In the genomic region with DNA sequence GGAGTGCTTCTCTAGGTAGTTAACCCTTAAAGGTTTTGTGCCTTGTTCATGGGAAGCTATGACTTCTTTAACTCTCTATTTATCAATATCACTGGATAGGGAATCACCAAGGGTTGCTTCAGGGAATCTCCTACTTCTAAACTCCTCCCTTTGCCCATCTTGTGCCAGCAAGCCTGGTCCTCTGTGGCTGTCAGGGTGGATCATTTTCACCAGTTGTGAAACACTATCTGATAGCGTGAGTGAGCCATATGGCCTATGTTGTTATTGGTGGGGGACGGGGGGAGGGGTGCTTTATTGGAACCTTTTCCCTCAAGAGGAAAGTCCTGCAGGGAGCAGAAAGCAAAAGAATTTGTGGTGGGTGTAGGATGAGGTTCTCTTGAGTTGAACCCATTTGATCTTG, we compare ENCODE assay signal across 25 mouse cellular contexts.
"Had no signal": no experiment of that assay in that cellular context is flagged by ENCODE, and none has a peak within 500 bp of the region (broad histone marks: within the 10 kb centered on the region; RNA-seq: fewer than 3 reads in every experiment).

No protein-coding gene starts in this region.

- H3K4me3 ChIP-seq: heart, adult 2 months; heart, embryonic 13.5 days; heart, embryonic 15.5 days; kidney, embryonic 15.5 days; limb, embryonic 13.5 days; limb, embryonic 15.5 days; liver, embryonic 12.5 days had no signal

- H3K4me2 ChIP-seq: heart, embryonic 11.5 days; heart, embryonic 13.5 days; heart, embryonic 15.5 days; hindbrain, embryonic 14.5 days; kidney, embryonic 15.5 days; limb, embryonic 13.5 days; limb, embryonic 15.5 days; liver, embryonic 12.5 days had no signal

- H3K4me1 ChIP-seq: heart, embryonic 13.5 days; heart, embryonic 15.5 days; kidney, embryonic 15.5 days; limb, embryonic 13.5 days; limb, embryonic 15.5 days; liver, embryonic 12.5 days had no signal

- H3K27ac ChIP-seq: heart, adult 2 months; heart, embryonic 13.5 days; heart, embryonic 15.5 days; hindbrain, embryonic 14.5 days; kidney, embryonic 15.5 days; kidney, postnatal 0 days; limb, embryonic 13.5 days; limb, embryonic 15.5 days; liver, embryonic 12.5 days; liver, embryonic 14.5 days had no signal

- H3K9me3 ChIP-seq: heart, embryonic 15.5 days; limb, embryonic 15.5 days had no signal

- ATAC-seq: hindbrain, embryonic 16.5 days; intestine, embryonic 16.5 days; liver, embryonic 12.5 days had no signal

- DNase-seq: gastrocnemius, postnatal 14 days; gastrocnemius, postnatal 36 days; heart, adult 11 months; heart, adult 2 months; heart, postnatal 14 days; heart, postnatal 36 days; kidney, adult 11 months; kidney, adult 2 months; kidney, adult 9 months; kidney, postnatal 14 days; kidney, postnatal 36 days; layer of hippocampus, adult 9-11 months; layer of hippocampus, postnatal 36 days had no signal

- H3K27me3 ChIP-seq: heart, embryonic 13.5 days; heart, embryonic 15.5 days; kidney, embryonic 15.5 days; limb, embryonic 13.5 days; limb, embryonic 15.5 days; liver, embryonic 12.5 days had no signal

- H3K36me3 ChIP-seq: heart, embryonic 13.5 days; heart, embryonic 15.5 days; kidney, embryonic 15.5 days; limb, embryonic 13.5 days; limb, embryonic 15.5 days; liver, embryonic 12.5 days had no signal

- H3K9ac ChIP-seq: heart, embryonic 13.5 days; heart, embryonic 15.5 days; hindbrain, embryonic 14.5 days; kidney, embryonic 15.5 days; limb, embryonic 13.5 days; limb, embryonic 15.5 days; liver, embryonic 12.5 days; liver, embryonic 14.5 days had no signal
